Mouse (Mus musculus): ENCODE data around the gene Tmod2. TPM values are rescaled to one million over a fixed set of nuclear protein-coding genes. Genes with fewer than 3 reads are reported as not detected.

Gene Tmod2
- total and polyA plus RNA-seq, 3 experiments: not detected

GRCm38 (mm10) chr9:75558812-75559511 lies 52.2 kb downstream of the Tmod2 start (continued):
- TF ChIP-seq ZC3H11A (IDR thresholded peaks at IDR 0.05; ENCODE audit: low read depth, low read length) (no peak), CTCF (IDR thresholded peaks at IDR 0.05 in 2 of 3, conservative IDR thresholded peaks at IDR 0.05 in 1 of 3; ENCODE audit: control insufficient read depth in 1 of 3, insufficient read depth in 1 of 3, low read depth in 2 of 3, low read length in 3 of 3, poor library complexity in 1 of 3, severe bottlenecking in 1 of 3) (no peak), TCF12 (IDR thresholded peaks at IDR 0.05; ENCODE audit: low read depth, low read length) (peak; percentile 94), MAX (IDR thresholded peaks at IDR 0.05; ENCODE audit: low read length) (peak; percentile 79), GABPA (IDR thresholded peaks at IDR 0.05; ENCODE audit: low read depth, low read length) (no peak), CHD1 (IDR thresholded peaks at IDR 0.05; ENCODE audit: low read depth, low read length) (no peak), POLR2AphosphoS5 (IDR thresholded peaks at IDR 0.05; ENCODE audit: borderline replicate concordance, low read depth, low read length) (no peak), MYC (IDR thresholded peaks at IDR 0.05; ENCODE audit: low read depth, low read length) (0 out of 2 replicates have a peak, but pooled peaks have one; percentile 53), UBTF (IDR thresholded peaks at IDR 0.05; ENCODE audit: borderline replicate concordance, insufficient read depth, low read depth, low read length) (peak; percentile 57; the same call in 1 of the 2 replicates)

- peak overlapping the region; percentile 61 to 76 for H3K4me3 ChIP-seq (ENCODE audit: control insufficient read depth in 1 of 2, insufficient read depth in 1 of 2, low read depth in 2 of 2, low read length in 2 of 2)
- H3K79me2 ChIP-seq (ENCODE audit: control insufficient read depth, insufficient read depth, low read length, poor library complexity): peaks cover 22% of the 10 kb centered on the region
- no peaks in the 10 kb centered on the region for H3K27me3 ChIP-seq (ENCODE audit: control insufficient read depth in 1 of 2, insufficient read depth in 2 of 2, low read length in 2 of 2)
- TF ChIP-seq ZNF384 (IDR thresholded peaks at IDR 0.05; ENCODE audit: low read depth, low read length) (peak; percentile 83), USF2 (IDR thresholded peaks at IDR 0.05; ENCODE audit: borderline replicate concordance in 1 of 2, insufficient read depth in 1 of 2, low read depth in 1 of 2, low read length in 2 of 2) (no peak)
- H3K9ac ChIP-seq (ENCODE audit: control insufficient read depth, low read depth, low read length, poor library complexity, severe bottlenecking): peak overlapping the region; percentile 18; the same call in 1 of the 2 replicates
- H3K36me3 ChIP-seq (ENCODE audit: control insufficient read depth in 1 of 2, insufficient read depth in 2 of 2, low read length in 2 of 2): peaks cover 0 to 25% of the 10 kb centered on the region in 2 experiments; a peak in 3 of 4 replicates
- peaks cover 11 to 17% of the 10 kb centered on the region in 2 experiments for H3K4me1 ChIP-seq (ENCODE audit: control insufficient read depth in 1 of 2, insufficient read depth in 2 of 2, low read length in 2 of 2)
- H3K9me3 ChIP-seq (replicated peaks; ENCODE audit: insufficient read depth, low read length): no peaks in the 10 kb centered on the region
- no peak for DNase-seq (ENCODE audit: low read depth, low spot score)
- H3K27ac ChIP-seq (ENCODE audit: control insufficient read depth, low read depth, low read length): peak overlapping the region; percentile 47
Observed at GRCm38 (mm10) chr9:75558360-75558759, 52.8 kb downstream of the Tmod2 start.

DNA sequence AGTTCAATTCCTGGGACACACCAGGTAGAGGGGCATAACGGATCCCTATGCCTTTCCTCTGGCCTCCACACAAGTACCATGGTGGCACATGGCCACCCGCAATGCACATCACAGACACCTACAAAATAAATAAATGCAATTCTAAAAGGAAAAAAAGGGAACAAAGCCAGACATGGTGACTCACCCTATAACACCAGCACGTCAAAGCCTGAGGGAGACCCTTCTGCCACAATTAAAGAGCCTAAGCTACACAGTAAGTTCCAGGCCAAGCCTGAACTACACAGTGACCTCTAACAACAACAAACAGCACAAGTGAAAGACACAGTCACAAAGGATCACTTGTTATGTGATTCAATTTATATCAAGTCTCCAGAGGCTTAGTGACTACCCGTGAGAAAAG lies 57.4 kb downstream of the Tmod2 start:
- peaks cover 0 to 21% of the 10 kb centered on the region in 2 experiments; a peak in 3 of 4 replicates for H3K36me3 ChIP-seq (ENCODE audit: control insufficient read depth in 1 of 2, insufficient read depth in 2 of 2, low read length in 2 of 2)
- TF ChIP-seq MEF2A (IDR thresholded peaks at IDR 0.05; ENCODE audit: extremely low read depth, insufficient replicate concordance, low read depth, low read length, poor library complexity, severe bottlenecking) (no peak), ETS1 (IDR thresholded peaks at IDR 0.05; ENCODE audit: low read depth, low read length) (no peak), MYB (IDR thresholded peaks at IDR 0.05; ENCODE audit: low read depth, low read length) (no peak), MYC (IDR thresholded peaks at IDR 0.05; ENCODE audit: low read depth, low read length) (no peak), SIN3A (IDR thresholded peaks at IDR 0.05; ENCODE audit: low read length) (no peak), E2F4 (IDR thresholded peaks at IDR 0.05; ENCODE audit: borderline replicate concordance, low read depth, low read length) (no peak), TAL1 (IDR thresholded peaks at IDR 0.05; ENCODE audit: low read length) (no peak), POLR2AphosphoS5 (IDR thresholded peaks at IDR 0.05; ENCODE audit: borderline replicate concordance, low read depth, low read length) (no peak), ZNF384 (IDR thresholded peaks at IDR 0.05; ENCODE audit: low read depth, low read length) (no peak), SMC3 (IDR thresholded peaks at IDR 0.05; ENCODE audit: low read depth, low read length) (no peak), USF2 (IDR thresholded peaks at IDR 0.05; ENCODE audit: borderline replicate concordance in 1 of 2, insufficient read depth in 1 of 2, low read depth in 1 of 2, low read length in 2 of 2) (no peak), MXI1 (IDR thresholded peaks at IDR 0.05; ENCODE audit: low read depth, low read length) (no peak), EP300 (IDR thresholded peaks at IDR 0.05; ENCODE audit: low read depth in 1 of 2, low read length in 2 of 2) (no peak), NRF1 (IDR thresholded peaks at IDR 0.05; ENCODE audit: insufficient read depth, low read depth, low read length, poor library complexity, severe bottlenecking) (no peak), ELF1 (IDR thresholded peaks at IDR 0.05; ENCODE audit: low read depth, low read length) (no peak), ZKSCAN1 (IDR thresholded peaks at IDR 0.05; ENCODE audit: low read depth, low read length) (no peak), BHLHE40 (IDR thresholded peaks at IDR 0.05; ENCODE audit: borderline replicate concordance, low read depth, low read length) (no peak), GATA1 (IDR thresholded peaks at IDR 0.05; ENCODE audit: low read depth, low read length) (no peak), MAX (IDR thresholded peaks at IDR 0.05; ENCODE audit: low read length) (no peak), ZMIZ1 (IDR thresholded peaks at IDR 0.05; ENCODE audit: low read depth, low read length) (no peak)
- no peak overlapping the region for H3K4me3 ChIP-seq (ENCODE audit: control insufficient read depth in 1 of 2, insufficient read depth in 1 of 2, low read depth in 2 of 2, low read length in 2 of 2)
- DNase-seq (ENCODE audit: low read depth, low spot score): peak; percentile 61
- H3K79me2 ChIP-seq (ENCODE audit: control insufficient read depth, insufficient read depth, low read length, poor library complexity): peaks cover 44% of the 10 kb centered on the region
- no peaks in the 10 kb centered on the region for H3K9me3 ChIP-seq (replicated peaks; ENCODE audit: insufficient read depth, low read length)
- no peak overlapping the region for H3K9ac ChIP-seq (ENCODE audit: control insufficient read depth, low read depth, low read length, poor library complexity, severe bottlenecking)
- H3K27ac ChIP-seq (ENCODE audit: control insufficient read depth, low read depth, low read length): no peak overlapping the region
- H3K27me3 ChIP-seq (ENCODE audit: control insufficient read depth in 1 of 2, insufficient read depth in 2 of 2, low read length in 2 of 2): no peaks in the 10 kb centered on the region
- H3K4me1 ChIP-seq (ENCODE audit: control insufficient read depth in 1 of 2, insufficient read depth in 2 of 2, low read length in 2 of 2): peaks cover 11 to 15% of the 10 kb centered on the region in 2 experiments

Data from MEL (cell line).